Mouse (Mus musculus) forelimb bud, embryonic 11.5 days (tissue): ENCODE results near the gene Gm45844.
"Not testable (repeated sequence)": the region's sequence is repeated elsewhere in the genome, so short reads cannot be mapped to it uniquely, and the experiment has no call there.

Experiments
- DNase-seq: peaks from one replicate; pipeline ENCODE4 v3.0.0-alpha.2; 2012; ENCODE audit warnings: low read depth, low spot score

Gm45844 gene

DNA sequence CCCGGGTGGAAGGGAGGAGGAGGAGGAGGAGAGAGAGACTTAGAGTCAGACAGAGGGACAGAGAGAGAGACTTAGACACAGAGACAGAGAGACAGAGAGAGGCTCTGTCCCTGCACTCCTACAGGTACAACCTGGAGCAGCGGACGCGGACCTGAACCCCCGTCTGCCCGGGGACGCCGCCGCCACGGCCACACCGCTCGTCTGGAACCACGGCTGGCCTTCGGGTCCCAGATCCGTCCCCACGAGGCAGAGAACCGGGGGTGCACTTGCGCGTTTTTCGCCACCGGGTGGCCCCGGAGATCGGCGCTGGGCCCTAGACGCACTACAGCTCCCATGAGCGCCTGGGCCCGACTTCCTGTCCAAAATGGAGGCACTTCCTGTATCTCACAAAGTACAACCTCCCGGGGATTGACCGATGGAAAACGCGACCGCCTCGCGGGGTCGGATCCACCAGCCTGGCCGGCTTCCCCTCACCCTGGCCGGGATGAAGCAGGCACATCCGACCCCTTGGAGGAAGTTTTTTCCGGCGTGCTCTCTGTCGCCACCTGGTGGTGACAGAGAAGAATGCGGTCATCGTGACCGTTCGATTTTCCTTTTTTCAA lies at the start of gene Gm45844:
Gm45844 (minus strand) TSS at position 324 of the 602 bp plus-strand sequence.
- peak; percentile 74 for DNase-seq

DNA sequence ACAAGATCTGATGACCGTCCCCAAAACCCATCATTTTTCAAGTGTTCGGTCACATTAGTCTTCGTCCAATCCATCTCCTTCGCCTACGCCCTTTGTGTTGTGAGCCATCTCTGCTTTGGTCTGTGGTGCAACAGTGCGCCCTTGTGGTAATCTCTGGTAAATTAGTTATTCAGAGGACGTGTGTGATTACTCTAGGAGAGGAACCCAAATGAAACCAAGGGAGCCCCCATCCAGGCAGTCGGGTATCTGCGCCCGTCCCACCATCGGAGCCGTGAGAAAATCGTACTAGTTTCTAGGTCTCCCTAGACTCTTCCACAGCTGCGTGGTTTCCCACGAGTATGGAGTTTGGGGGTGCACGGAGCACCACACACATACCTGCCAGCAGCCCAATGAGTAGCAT lies 17.5 kb upstream of the Gm45844 start:
- peak; percentile 60 for DNase-seq

DNA sequence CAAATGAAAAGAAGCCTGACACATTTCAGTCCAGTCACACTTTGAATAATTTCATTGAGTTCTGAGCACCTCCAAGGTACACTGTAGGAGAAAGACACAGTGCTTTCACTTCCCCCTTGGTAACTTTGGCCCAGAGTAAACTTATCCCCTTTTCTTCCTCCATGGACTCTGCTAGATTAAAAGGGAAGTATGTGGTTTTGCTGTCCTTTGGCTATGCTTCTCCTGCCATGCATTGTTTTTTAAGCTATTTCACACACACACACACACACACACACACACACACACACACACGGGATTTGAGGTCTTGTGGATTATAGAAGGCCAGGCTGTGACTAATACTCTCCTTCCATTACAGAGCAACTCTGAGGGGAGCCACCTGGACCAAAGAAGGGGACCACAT lies 3.3 kb upstream of the Gm45844 start:
- DNase-seq = no peak

DNA sequence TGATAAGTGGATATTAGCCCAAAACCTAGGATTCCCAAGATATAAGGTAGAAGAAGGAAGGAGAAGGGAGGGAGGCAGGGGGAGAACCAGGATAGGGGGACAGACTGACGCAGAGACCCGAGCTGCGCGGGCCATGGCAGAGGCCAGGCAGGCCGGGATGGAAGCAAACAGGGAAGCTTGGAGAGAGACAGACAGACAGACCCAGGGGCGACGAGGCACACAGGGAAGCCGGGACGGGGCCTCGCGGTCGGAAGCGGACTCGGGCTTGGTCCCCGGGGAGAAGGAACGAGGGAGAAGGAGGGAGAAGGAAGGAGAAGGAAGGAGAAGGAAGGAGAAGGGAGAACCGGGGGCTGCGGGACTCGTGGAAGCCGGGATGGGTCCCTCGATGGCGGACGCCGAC lies 533 bp downstream of the Gm45844 start:
- DNase-seq = peak; percentile 42

DNA sequence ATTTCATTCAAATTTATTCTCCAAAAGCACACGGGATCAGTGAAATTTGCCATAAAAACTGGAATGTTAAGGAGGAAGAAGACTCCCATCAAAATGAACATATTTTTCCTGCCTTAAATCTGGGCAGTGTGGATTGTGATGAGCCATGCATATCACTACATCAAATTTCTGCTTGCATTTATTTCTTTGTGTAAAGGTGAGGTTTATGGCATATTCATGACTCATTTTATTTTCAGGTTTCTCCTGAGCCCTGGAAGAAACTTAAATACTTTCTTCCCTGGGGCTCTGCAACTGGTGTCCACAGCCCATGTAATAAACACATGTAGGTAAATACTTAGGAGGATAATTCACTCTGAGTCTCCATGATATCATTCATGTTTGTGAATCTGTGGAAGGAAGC lies 30.9 kb downstream of the Gm45844 start, which contains the start of gene Vmn2r29:
Vmn2r29 (minus strand) TSS at position 101 of the 400 bp plus-strand sequence.
- DNase-seq = not testable (repeated sequence)

DNA sequence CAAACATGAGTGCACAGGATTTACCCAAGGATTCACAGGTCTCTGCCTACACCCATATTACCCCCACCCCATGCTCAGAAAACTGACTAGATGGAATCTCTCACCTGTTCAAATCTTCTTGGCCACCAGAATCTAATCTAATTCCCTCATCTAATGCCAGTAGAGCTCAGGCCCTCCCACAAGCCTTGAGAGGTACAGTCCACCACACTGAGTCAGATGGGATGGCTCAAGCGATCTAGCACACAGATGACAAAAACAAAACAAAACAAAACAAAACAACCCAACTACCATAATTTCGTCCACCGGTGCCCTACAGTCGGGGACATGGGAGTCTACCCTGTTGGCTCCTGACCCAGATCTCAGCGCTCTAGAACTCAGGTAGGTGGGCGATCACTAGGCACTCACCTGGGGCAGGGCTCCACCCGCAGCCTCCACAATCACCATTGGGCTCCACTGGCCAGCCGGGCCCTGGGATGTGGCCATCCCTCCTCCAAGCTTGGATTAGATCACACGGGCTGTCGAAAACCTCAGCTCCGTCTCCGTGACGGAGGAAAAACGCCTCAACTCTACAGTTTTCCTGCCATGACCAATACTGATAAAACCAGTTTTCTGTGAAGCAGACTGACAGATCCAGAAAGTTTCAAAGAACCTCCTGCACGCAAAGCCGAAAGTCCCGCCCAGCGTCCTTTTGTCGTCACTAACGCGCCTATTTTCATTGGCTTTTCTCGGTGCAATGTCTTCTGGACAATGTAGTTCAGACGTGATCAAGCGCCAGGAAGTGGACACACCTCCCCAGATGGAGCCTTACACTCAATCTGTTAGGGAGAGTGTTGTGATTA lies 68.6 kb downstream of the Gm45844 start, which contains the start of gene Zfp772:
Zfp772 (minus strand) TSS at position 686 of the 839 bp plus-strand sequence.
- DNase-seq = not testable (repeated sequence)

DNA sequence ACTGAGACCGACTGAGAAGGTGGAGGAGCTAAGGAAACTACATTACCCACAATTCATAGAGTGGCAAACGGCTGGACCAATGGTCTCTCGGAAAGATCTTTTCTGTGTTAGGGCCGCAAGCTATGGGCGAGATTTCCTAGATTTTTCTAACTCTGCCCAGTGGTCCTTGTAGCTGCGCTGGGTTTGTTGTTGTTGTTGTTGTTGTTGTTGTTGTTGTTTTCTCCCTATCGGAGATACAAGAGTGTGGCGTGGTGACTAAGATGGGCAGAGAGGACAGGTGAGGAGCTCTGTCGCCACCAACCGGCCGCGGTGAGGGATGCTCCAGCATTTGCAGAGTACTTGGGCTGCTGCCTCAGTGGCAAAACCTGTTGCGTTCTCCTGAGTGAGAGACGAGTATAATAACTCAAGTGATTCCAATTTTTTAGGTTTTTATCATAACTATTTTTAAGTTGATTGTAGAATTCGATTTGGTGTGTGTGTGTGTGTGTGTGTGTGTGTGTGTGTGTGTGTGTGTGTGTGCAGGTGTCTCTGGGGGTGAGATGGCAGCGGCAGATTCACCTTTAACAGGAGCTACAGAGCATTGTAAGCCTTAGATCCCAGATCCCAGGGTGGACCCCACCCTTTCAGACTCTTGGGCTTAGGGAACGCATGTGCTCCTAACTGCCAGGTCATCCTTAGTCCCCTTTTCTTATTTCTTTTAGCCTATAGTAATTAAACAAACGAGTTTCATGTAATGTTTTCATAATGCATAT lies 89.7 kb downstream of the Gm45844 start:
- peak; percentile 59 for DNase-seq

DNA sequence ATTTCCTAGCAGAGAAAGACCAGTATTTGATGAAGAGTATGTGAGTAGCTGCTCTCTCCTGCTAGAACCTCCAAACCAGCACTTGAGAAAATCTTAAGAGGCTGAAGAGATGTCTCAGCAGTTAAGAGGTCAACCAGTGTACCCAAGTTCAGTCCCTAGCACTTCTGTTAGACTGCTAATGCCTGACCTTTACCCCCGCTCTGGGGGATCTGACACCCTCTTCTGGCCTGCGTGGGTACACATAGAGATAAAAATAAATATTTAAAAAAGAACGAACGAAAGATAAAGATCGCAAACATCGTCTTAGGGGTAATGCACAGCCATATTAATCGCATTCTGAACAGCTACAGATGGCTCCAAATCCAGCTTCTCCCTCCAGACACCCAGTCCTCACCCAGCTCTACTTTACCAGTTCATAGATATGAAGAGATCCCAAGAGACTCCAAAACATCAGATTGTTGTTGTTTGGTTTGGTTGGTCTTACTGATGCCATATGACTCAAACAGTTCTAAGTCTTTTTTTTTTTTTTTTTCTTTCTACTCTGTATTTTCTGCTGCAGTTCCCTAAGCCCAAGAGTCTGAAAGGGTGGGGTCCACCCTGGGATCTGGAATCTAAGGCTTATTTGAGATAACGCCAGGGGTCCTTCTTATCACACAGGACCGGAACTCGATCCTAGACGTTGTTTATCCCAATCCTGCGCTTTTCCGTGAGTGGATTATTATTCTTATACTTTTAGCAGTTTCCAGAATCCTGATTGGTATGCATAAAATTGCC lies 90.5 kb downstream of the Gm45844 start:
- no peak for DNase-seq

DNA sequence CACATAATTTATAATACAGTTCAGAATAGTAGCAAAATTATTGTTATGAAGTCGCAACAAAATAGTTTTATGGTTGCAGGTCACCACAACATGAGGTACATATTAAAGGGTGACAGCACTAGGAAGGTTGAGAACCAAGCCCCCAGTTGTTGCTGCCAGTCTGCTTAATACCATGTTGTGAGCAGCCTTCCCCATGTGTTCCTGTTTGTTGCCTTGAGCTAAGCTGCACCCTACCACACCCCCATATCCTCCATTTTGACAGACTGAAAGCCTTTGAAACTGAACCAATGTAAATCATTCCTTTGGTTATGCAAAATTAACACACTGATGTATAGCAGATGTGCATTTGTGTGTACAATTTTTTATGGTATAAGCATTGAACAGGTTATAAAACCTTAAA lies 92.2 kb downstream of the Gm45844 start:
- peak; percentile 46 for DNase-seq

DNA sequence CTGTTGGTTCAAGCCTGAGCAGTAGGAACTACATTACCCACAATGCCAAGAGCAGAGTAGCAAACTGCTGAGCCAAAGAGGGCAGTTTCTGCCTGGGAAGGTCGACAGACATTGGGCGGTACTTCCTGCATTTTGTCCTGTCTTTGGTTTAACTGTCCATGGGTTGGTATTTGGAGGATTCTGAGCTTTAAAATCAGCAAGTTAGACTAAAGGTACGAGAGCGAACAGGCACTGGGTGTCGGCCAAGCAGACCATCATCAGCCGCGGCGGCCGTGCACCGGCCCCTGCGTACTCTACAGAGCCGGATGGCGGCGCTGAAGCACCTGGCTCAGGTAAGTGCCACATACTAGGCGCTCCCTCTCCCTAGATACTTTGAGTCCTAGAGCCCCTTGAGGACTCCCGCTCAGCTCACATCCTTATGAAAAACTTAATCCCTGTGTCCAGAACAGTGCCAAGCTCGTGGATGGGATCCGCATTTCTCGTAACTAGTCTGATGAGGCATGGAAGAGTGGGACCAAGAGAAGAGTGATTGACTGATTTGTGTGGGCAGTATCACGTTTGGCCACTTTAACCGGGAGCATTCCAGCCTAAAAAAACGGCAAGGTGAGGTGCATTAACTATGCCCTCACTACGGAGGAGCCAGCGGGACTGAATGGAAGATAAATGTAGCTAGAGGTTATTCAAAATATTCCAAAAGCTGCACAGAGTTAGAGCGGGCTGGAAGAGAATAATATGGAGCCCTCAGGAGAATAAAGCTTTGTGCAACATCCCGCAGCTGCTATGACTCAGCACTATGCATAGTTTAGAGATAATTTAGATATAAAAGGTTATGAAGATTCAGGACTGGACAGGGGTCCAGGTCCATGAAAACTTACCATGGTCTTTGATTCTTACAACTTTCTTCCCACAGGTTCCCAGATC lies 106.6 kb downstream of the Gm45844 start, which contains the start of gene Zfp418:
Zfp418 (plus strand) TSS at position 104 of the 921 bp plus-strand sequence.
- peak; percentile 52 for DNase-seq
